Mouse (Mus musculus): ENCODE results near the gene Cks2. TPM values are rescaled to one million over a fixed set of nuclear protein-coding genes. Genes with fewer than 3 reads are reported as not detected.
"Not testable (repeated sequence)": the region's sequence is repeated elsewhere in the genome, so short reads cannot be mapped to it uniquely, and the experiment has no call there.

Cks2 gene
- polyA plus RNA-seq, 1 experiment, result 67.4 TPM

GRCm38 (mm10) chr13:51651408-51652064 is 6.5 kb downstream of the Cks2 start, which contains the start of gene Secisbp2:
Gene Secisbp2 (plus strand): TSS chr13:51651697.
- H3K27ac ChIP-seq (ENCODE audit: insufficient read depth, low read depth, low read length), result peak within 1 kb of the TSS; percentile 75
- TF ChIP-seq CTCF (IDR thresholded peaks at IDR 0.05; ENCODE audit: low read depth, low read length), result peak; percentile 87
- TF ChIP-seq POLR2A (IDR thresholded peaks at IDR 0.05; ENCODE audit: borderline replicate concordance, low read depth, low read length), result no peak
- peaks cover 14% of the 10 kb centered on the region for H3K4me1 ChIP-seq (ENCODE audit: control insufficient read depth, insufficient read depth, low read length)
- peak within 1 kb of the TSS; percentile 96 for H3K4me3 ChIP-seq (ENCODE audit: insufficient read depth, low read length)

GRCm38 (mm10) chr13:51653159-51653558 is 8.1 kb downstream of the Cks2 start:
- TF ChIP-seq POLR2A (IDR thresholded peaks at IDR 0.05; ENCODE audit: borderline replicate concordance, low read depth, low read length) (no peak), CTCF (IDR thresholded peaks at IDR 0.05; ENCODE audit: low read depth, low read length) (no peak)
- Histone ChIP-seq H3K4me3 (ENCODE audit: insufficient read depth, low read length) (no peak overlapping the region), H3K4me1 (ENCODE audit: control insufficient read depth, insufficient read depth, low read length) (peaks cover 9% of the 10 kb centered on the region), H3K27ac (ENCODE audit: insufficient read depth, low read depth, low read length) (no peak overlapping the region)

- H3K4me3 ChIP-seq (ENCODE audit: insufficient read depth, low read length), result no peak overlapping the region
Measured at GRCm38 (mm10) chr13:51653961-51654360, 8.9 kb downstream of the Cks2 start.

GRCm38 (mm10) chr13:51656516-51657235 is 11.6 kb downstream of the Cks2 start:
- Histone ChIP-seq H3K4me1 (ENCODE audit: control insufficient read depth, insufficient read depth, low read length) (peaks cover 11% of the 10 kb centered on the region), H3K4me3 (ENCODE audit: insufficient read depth, low read length) (no peak overlapping the region), H3K27ac (ENCODE audit: insufficient read depth, low read depth, low read length) (no peak overlapping the region)
- TF ChIP-seq POLR2A (IDR thresholded peaks at IDR 0.05; ENCODE audit: borderline replicate concordance, low read depth, low read length) (no peak), CTCF (IDR thresholded peaks at IDR 0.05; ENCODE audit: low read depth, low read length) (no peak)

More at GRCm38 (mm10) chr13:51653961-51654360, 8.9 kb downstream of the Cks2 start:
- TF ChIP-seq POLR2A (IDR thresholded peaks at IDR 0.05; ENCODE audit: borderline replicate concordance, low read depth, low read length), result no peak
- no peak for TF ChIP-seq CTCF (IDR thresholded peaks at IDR 0.05; ENCODE audit: low read depth, low read length)
- Histone ChIP-seq H3K4me1 (ENCODE audit: control insufficient read depth, insufficient read depth, low read length) (peaks cover 11% of the 10 kb centered on the region), H3K27ac (ENCODE audit: insufficient read depth, low read depth, low read length) (no peak overlapping the region)

GRCm38 (mm10) chr13:51658094-51658493 is 13.1 kb downstream of the Cks2 start:
- TF ChIP-seq POLR2A (IDR thresholded peaks at IDR 0.05; ENCODE audit: borderline replicate concordance, low read depth, low read length) (no peak), CTCF (IDR thresholded peaks at IDR 0.05; ENCODE audit: low read depth, low read length) (no peak)
- H3K27ac ChIP-seq (ENCODE audit: insufficient read depth, low read depth, low read length), result no peak overlapping the region

GRCm38 (mm10) chr13:51659573-51659972 is 14.5 kb downstream of the Cks2 start:
- TF ChIP-seq CTCF (IDR thresholded peaks at IDR 0.05; ENCODE audit: low read depth, low read length) (no peak), POLR2A (IDR thresholded peaks at IDR 0.05; ENCODE audit: borderline replicate concordance, low read depth, low read length) (no peak)
- peaks cover 7% of the 10 kb centered on the region for H3K4me1 ChIP-seq (ENCODE audit: control insufficient read depth, insufficient read depth, low read length)
- no peak overlapping the region for H3K27ac ChIP-seq (ENCODE audit: insufficient read depth, low read depth, low read length)
- no peak overlapping the region for H3K4me3 ChIP-seq (ENCODE audit: insufficient read depth, low read length)

More at GRCm38 (mm10) chr13:51658094-51658493, 13.1 kb downstream of the Cks2 start:
- Histone ChIP-seq H3K4me3 (ENCODE audit: insufficient read depth, low read length) (no peak overlapping the region), H3K4me1 (ENCODE audit: control insufficient read depth, insufficient read depth, low read length) (peaks cover 7% of the 10 kb centered on the region)

GRCm38 (mm10) chr13:51663561-51663960 is 18.5 kb downstream of the Cks2 start:
- Histone ChIP-seq H3K4me1 (ENCODE audit: control insufficient read depth, insufficient read depth, low read length) (no peaks in the 10 kb centered on the region), H3K4me3 (ENCODE audit: insufficient read depth, low read length) (no peak overlapping the region), H3K27ac (ENCODE audit: insufficient read depth, low read depth, low read length) (no peak overlapping the region)
- TF ChIP-seq POLR2A (IDR thresholded peaks at IDR 0.05; ENCODE audit: borderline replicate concordance, low read depth, low read length), result no peak
- TF ChIP-seq CTCF (IDR thresholded peaks at IDR 0.05; ENCODE audit: low read depth, low read length), result no peak

- H3K27ac ChIP-seq (ENCODE audit: insufficient read depth, low read depth, low read length); H3K4me1 ChIP-seq (ENCODE audit: control insufficient read depth, insufficient read depth, low read length); H3K4me3 ChIP-seq (ENCODE audit: insufficient read depth, low read length): not testable (repeated sequence)
Measured at GRCm38 (mm10) chr13:51668195-51668594, 23.2 kb downstream of the Cks2 start.

- H3K4me3 ChIP-seq (ENCODE audit: insufficient read depth, low read length), result no peak overlapping the region
Measured at GRCm38 (mm10) chr13:51676641-51677040, 31.6 kb downstream of the Cks2 start.

GRCm38 (mm10) chr13:51677041-51677440 is 32.0 kb downstream of the Cks2 start:
- TF ChIP-seq POLR2A (IDR thresholded peaks at IDR 0.05; ENCODE audit: borderline replicate concordance, low read depth, low read length) (no peak), CTCF (IDR thresholded peaks at IDR 0.05; ENCODE audit: low read depth, low read length) (no peak)
- Histone ChIP-seq H3K27ac (ENCODE audit: insufficient read depth, low read depth, low read length) (no peak overlapping the region), H3K4me3 (ENCODE audit: insufficient read depth, low read length) (no peak overlapping the region), H3K4me1 (ENCODE audit: control insufficient read depth, insufficient read depth, low read length) (no peaks in the 10 kb centered on the region)

More at GRCm38 (mm10) chr13:51676641-51677040, 31.6 kb downstream of the Cks2 start:
- Histone ChIP-seq H3K4me1 (ENCODE audit: control insufficient read depth, insufficient read depth, low read length) (no peaks in the 10 kb centered on the region), H3K27ac (ENCODE audit: insufficient read depth, low read depth, low read length) (no peak overlapping the region)
- TF ChIP-seq CTCF (IDR thresholded peaks at IDR 0.05; ENCODE audit: low read depth, low read length) (no peak), POLR2A (IDR thresholded peaks at IDR 0.05; ENCODE audit: borderline replicate concordance, low read depth, low read length) (no peak)
